Mouse (Mus musculus) heart, adult 9 months (tissue): ENCODE measurements at regions not wholly inside any gene's neighbourhood (a gene's known extent, or its start where the extent isn't known, plus 50 kb on each side); places are given as distances from the start of the nearest gene placed in this dataset.
"Not testable (repeated sequence)": the region's sequence is repeated elsewhere in the genome, so short reads cannot be mapped to it uniquely, and the experiment has no call there.

ENCODE experiments used
- DNase-seq, 2 experiments: peaks; one replicate each; pipeline ENCODE4 v3.0.0; 2022; ENCODE audit warnings: low spot score in 2 of 2

DNA sequence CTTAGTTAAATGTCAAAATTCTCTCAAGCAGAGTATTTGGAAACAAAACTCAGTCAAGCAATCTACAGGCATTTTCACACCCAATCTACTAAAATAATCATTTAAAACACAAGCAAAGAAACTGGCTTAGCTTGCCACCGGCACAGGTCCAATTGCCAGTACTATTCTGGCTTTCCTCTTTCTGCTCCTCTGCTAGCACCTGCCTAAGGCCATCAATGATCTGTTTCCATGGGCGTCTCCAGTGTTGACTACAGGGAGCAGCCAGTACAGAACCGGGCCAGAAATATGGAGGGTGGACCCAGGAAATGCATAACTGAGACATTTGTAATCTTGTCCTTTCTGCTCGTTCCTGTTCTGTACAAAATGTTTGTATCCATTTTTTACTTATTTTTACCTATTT, 96.4 kb upstream of the C6 start:
- DNase-seq: no peak

- DNase-seq: no peak
Observed at GRCm38 (mm10) chr15:4641666-4642065, 85.3 kb upstream of the C6 start.

DNA sequence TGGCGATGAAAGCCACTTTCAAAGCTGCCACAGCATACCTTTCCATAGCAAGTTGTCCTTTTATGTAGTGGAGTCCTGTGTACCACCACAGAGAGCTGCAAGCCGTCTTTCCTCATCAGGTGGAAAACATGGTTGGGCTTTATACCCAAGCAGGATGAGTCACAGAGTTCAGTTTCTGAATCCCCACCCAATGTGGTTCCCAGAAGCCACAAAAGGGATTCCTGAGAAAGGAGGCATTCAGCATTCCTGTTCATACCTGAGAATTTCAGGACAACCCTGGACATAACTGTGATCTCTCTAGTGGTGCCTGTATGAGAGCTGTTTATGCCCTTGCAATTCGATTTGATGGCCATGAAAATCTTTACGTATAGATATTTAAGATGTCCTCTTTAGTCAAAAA, 84.1 kb upstream of the C6 start:
- DNase-seq: no peak

- DNase-seq: no peak
Observed at GRCm38 (mm10) chr15:4643888-4644606, 82.9 kb upstream of the C6 start.

GRCm38 (mm10) chr15:4648626-4649025, 78.3 kb upstream of the C6 start:
- DNase-seq: no peak

DNA sequence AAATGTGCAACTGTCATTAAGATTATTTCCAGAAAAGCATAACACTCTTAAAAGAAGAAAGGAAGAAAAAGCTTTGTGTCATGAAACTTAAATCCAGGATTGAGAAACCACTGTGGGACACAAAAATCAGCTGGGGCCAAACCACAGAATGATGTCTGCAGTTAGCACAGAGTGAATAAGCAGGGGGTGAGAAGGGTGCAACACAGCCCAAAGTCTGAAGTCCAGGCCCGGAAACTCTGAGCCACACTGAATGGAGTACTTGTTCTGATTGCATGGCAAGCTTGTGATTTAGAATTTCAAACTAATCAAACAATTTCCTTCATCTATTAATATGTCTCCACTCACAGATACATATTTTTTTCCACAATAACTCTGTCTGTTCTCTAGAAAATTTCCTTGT, 73.3 kb upstream of the C6 start:
- peak in 1 of 2 experiments; percentile 20 for DNase-seq

GRCm38 (mm10) chr15:4672859-4673258, 54.1 kb upstream of the C6 start:
- not testable (repeated sequence) for DNase-seq
